Mouse (Mus musculus): ENCODE measurements at regions not wholly inside any gene's neighbourhood (a gene's known extent, or its start where the extent isn't known, plus 50 kb on each side); places are given as distances from the start of the nearest gene placed in this dataset.

DNA sequence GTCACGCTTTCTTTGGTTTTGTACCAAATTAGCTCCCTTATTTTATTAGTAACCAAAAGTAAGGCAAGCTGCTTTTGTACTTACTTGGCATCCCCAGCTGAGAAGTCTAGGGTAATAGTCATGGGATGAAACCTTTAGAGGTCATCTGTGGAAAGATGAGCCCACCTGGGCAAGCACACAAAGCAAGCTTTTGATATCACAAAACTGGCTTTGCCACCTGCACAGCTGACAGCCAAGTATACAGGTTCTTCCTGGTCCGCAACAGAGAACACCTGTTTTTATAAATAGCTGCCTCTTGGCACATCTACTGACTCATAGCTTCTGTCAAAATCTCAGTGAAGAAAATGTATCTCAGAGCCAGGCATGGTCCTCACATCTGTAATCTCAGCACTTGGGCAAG is 197.2 kb downstream of the Arl4a start:
- no peak for ATAC-seq (ENCODE audit: poor library complexity, severe bottlenecking)

DNA sequence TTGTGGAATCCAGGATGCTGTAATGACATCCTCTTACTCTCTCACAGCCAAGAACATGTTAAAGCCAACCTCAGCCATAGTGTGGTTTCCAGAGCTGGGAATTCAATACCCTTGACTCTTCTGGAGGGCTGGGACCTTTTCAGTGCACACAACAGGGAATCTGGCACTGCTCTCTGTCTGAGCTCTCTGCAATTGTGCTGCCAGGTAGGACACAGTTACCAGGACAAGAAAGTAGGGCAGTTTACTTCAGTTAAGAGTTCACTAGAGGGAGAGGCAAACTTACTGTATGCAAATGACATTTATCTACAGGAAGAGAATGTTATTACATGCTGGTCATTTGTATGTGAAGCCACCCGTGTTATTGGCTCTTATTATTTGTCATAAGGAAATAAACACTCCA is 197.6 kb downstream of the Arl4a start:
- no peak for ATAC-seq (ENCODE audit: poor library complexity, severe bottlenecking)

DNA sequence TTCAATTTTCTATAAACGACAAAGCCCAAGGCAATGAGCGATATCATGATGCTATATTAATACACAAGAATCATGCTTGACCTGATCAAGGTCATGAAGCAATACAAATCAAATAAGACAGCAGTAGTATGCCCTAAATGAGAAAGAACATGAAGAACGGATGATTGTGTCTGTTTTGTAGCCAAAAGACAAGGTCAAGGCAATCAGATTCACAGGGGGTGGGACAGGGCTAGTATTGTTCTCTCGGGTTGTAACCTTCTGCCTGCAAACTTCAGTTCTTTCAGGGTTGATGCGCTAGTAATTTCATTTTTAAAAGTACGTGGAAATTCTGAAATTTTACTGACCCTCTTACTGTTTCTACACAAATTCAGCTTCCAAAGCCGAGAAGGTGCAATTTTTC is 206.7 kb downstream of the Arl4a start:
- ATAC-seq (ENCODE audit: poor library complexity, severe bottlenecking), result no peak

DNA sequence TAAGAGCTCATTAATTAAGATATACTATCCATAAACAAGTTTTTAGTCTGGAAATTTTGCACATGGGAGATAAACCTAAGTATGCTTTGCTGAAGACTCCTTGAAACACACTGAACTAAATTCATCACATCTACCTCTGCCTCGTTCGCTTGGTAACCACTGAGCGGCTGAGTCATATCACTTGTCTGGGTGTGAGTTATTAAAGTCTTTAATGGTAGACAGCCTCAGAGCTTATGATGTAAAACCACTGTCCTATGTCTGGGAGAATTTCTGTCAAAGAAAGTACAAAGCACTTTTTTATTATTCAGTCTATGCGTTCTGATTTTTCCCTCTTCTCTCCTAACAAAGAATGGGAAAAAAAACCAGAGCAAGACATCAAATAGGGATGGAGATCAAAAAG is 207.3 kb downstream of the Arl4a start:
- no peak for ATAC-seq (ENCODE audit: poor library complexity, severe bottlenecking)

DNA sequence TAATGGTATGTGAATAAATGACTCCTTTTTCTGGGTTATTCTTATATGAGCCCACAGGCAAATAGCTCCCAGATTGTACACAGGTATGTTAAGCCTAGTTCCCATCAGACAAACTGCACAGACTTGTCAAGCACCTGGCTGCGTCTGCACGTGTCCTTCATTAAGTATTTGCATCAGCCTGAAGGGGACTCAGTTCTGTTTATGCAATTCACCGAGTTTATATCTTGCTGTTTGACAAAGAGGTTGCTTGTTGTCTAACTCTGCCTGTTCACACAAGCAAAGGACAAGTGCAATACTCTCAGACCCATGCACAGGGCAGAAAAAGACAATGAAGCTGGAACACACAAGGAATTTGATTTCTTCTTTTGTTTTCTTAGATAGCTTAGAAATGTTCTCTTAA is 215.2 kb downstream of the Arl4a start:
- no peak for ATAC-seq (ENCODE audit: poor library complexity, severe bottlenecking)

DNA sequence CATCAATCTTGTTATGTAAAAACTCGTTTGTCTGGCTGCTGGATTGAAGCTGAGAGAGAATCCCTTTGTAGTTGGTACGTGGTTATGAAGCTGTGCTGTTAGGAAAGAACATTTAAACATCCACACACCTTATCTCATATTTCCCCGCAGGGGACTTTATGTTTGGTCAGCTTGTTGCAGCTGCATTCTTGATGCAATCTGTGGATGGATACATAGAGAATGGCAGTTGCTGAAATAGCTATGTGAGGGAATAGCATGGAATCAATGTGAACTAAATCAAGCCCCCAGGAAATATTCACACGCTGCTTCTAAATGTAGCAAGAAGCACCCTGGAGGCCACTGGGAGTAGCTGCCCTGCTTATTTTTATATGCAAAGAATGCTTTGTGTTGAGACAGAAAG is 236.3 kb downstream of the Arl4a start:
- no peak for ATAC-seq (ENCODE audit: poor library complexity, severe bottlenecking)

DNA sequence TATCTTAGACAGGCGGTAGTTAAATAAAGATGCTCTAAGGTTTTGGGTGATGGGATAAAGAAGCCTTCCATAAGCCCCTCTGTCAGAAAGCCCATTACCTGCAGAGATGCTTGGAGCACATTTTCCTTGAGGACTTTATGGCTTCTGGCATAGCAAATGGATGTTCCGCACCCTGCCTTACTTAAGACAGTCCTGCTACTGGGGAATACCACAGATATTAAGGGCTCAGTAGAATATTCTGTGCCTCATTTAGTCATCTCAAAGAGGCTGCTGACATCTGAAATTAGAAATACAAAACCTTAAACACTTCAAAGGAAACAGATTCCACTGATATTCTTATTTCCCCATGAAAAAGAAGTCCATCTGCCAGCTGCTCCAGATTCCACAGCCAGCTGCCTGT is 240.0 kb downstream of the Arl4a start:
- ATAC-seq (ENCODE audit: poor library complexity, severe bottlenecking), result no peak

DNA sequence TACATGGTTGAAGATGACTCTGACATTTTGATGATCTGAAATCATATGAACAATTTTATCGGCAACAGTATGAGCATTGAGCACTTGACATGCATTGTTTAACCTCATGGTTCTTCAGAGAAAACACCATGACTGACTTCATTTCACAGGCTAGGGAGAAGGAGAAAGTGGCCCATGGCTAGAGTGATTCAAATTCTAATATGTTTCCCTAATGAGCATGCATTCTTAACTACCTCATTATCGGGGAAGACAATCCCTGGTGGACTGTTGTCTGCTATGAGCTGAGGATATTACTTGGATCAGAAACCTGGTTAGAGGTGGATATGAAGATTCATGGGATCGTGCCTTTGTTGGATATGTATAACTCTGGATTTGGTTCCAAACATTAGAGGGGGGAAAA is 240.9 kb downstream of the Arl4a start:
- ATAC-seq (ENCODE audit: poor library complexity, severe bottlenecking), result no peak

DNA sequence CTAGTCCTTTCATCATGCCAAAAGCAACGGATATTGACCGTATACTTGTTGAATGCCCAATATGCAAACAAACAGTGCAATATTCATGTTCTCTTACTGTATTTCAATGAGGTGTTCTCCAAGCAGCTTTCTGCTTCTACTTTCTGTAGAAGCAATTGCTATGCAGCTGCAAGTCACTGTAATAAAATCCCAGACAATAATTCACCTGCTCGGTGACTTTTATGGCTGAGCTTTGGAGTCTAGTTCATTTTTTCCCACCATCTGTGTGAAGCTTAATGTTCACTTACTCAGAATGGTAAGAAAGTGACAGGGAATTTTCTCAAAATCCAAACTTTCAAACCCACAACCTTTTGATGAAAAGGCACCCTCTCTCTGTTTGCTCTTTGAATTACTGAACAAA is 252.8 kb downstream of the Arl4a start:
- no peak for ATAC-seq (ENCODE audit: poor library complexity, severe bottlenecking)

DNA sequence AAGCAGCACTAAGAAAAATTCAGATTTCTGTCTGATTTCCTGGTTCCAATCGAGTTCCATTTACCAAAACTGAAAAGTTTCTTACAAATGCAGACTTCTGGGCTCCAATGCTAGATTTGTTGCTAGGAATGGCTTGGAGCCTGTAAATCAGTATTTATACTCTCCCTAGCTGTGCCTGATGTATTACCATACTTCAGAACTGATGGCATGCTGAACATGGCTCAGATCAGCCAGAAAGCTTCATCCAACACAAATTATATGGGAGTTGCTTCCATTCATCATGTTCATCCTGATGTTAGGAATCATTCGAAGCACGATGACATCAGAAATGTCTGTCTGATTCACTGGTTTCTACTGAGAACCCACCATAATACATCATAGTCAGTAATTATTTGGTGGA is 253.3 kb downstream of the Arl4a start:
- no peak for ATAC-seq (ENCODE audit: poor library complexity, severe bottlenecking)

DNA sequence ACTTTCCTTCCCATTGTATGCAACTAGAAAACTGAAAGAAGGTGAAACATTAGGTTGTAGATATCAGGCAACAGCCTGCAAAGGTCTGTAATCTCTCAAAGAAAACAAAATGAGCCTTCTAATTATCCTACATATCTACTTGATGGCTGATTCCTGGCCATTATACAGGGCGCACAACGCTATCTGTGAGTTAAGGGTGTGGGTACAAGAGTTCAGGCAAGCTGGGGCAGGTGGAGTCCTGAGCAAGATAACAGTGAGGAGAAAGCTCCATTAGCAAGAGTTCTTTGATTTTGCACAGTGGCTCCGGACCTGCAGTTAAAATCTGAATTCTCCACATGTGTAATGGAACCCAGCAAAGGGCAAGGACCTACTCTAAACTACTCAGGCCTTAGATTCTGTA is 261.7 kb downstream of the Arl4a start:
- ATAC-seq (ENCODE audit: poor library complexity, severe bottlenecking), result no peak

DNA sequence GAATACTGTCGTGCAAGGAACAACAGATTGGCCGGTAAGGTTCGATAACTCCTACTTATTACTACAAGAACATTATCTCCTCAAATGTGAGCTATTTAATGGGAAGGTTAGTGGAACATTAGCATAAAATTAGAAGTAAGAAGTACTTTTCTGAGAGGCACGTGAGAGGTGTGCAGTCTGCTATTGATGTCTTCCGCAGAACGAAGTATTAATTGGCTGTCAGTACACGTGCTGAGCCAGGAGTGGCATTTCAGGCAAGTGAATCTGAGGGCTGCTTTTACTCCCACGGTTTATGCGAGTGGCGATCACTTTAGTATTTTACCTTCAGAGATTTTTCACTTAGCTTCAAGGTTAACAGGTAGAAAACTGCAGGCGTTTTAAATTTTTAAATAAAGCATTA is 270.8 kb downstream of the Arl4a start:
- no peak for ATAC-seq (ENCODE audit: poor library complexity, severe bottlenecking)

DNA sequence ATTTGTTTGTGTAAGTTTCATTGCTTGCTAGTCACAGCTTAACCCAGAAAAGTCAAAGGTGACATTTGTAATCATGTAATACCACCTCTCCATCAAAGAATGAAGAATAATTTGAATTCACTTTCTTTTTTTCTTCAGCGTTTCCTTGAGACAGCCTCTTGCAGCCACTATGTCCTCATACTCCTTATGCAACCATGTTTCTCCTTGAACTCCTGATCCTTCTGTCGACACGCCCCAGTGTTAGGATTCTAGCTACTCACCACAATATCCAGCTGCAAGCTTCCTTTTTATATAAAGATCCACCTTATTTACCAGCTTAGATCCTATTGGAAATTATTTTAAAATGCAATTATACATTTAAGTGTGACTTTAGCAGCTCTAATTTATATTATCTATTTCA is 274.3 kb downstream of the Arl4a start:
- no peak for ATAC-seq (ENCODE audit: poor library complexity, severe bottlenecking)

DNA sequence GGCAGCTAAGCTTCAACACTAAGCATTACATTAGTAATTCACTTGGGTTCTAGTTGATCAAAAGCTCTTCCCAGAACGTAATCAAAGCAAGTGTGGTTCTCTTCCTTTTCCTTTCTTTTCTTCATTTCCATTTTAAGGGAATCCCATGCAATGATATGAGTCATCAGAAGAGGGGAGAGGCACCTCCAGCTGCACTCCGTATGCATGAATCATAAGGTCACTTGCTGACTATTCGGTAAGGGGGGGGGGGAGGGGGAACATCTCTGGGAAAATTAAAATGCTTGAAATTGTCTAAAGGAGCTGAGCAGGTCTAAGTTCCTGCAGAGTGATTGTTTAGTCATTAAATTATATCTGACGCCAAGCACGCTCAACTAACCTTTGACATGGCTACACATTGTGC is 275.9 kb downstream of the Arl4a start:
- ATAC-seq (ENCODE audit: poor library complexity, severe bottlenecking), result no peak

DNA sequence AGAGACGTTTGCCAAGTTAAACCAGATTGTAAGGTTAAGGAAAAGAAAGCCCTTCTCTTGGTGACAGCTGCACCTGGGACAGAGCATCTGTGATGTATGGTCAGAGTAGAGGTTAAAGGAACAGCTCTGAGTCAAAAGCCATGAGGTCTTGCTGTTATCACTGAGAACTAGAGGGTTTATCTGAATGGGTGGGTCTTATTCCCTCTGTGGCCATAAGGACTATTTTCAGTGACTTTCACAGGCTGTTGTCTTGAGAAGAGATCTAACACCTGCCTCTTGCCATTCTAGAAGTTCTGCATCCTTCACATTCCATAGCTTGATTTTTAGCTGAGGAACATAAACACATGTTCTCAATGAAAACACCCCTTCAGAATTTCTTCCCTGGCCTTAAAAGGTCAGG is 276.5 kb downstream of the Arl4a start:
- ATAC-seq (ENCODE audit: poor library complexity, severe bottlenecking), result no peak

DNA sequence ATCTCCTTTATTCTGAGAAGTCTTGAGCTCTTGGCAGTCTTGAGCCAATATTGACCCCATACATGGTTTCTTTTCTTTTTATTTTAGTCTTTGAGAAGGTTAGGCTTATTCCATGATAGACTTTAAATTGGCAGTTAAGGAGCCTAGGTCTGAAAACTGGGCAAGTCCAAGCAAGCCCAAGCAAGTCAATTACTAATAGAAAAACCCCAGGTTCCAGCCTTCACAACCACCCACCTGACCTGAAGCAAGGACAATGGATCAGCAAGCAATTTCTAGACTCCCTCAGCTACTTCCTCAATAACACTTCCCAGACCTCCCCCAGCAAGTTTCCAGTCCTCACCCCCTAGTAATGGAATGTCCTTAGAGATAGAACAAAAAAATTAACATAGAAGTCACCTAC is 279.9 kb downstream of the Arl4a start:
- ATAC-seq (ENCODE audit: poor library complexity, severe bottlenecking), result no peak

DNA sequence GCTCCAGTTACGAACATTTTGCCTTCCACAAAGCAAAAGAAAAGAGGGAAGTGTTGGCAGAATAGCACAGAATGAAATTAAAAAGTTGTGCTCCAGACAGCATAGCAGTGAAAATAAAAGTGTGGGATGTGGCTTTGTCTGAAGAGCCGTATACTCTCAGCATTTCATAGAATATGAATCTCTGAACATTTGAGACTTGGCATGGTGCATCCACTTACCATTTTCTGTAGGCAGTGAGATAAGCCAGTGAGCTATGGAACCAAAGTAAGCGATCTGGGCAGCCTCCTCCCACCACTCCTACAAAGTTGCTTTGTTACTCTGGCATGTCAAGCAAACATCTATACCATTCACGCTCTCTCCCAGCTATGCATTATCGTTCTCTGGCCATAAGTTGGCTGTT is 286.0 kb downstream of the Arl4a start:
- ATAC-seq (ENCODE audit: poor library complexity, severe bottlenecking), result no peak

DNA sequence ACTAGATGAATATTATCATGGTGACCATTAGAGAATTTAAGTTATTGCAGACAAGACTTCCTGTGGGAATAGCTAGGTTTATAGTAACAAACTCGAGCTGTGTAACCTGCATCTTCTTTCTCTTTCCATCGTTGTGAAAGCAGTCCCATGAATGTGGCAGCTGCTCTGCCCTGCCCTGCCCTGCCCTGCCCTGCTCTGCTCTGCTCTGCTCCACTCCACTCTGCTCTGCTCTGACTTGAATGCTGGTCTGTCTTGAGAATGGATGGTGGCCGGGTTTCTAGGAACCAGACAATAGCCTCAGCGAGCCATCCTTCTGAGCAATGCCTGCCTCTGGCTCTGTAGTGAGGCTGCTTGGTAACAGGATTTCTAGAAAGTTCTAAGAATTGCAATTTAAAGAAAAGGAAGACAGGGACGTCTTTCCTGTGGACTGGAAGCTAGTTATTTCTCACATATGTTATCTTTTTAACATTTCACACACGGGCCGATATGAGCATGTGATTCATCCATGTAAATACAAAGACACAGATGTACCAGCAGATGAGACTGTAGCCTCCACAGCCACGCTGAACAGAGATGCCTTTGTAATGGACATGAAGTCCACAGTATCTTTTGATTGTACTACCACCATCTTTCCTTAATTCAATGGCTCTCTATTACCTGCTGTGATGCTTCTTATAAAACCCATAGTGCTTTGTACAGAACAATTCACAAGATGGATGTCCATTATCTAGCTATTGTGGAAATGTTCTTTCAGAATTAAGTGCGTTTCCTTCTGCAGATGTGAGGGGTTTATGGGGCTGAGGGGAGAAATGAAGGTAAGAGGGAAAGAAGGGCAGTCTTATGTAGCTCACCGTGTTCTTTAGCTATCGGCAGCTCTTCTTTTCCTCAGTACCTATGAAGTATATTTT is 295.4 kb downstream of the Arl4a start:
- no peak for ATAC-seq (ENCODE audit: poor library complexity, severe bottlenecking)

DNA sequence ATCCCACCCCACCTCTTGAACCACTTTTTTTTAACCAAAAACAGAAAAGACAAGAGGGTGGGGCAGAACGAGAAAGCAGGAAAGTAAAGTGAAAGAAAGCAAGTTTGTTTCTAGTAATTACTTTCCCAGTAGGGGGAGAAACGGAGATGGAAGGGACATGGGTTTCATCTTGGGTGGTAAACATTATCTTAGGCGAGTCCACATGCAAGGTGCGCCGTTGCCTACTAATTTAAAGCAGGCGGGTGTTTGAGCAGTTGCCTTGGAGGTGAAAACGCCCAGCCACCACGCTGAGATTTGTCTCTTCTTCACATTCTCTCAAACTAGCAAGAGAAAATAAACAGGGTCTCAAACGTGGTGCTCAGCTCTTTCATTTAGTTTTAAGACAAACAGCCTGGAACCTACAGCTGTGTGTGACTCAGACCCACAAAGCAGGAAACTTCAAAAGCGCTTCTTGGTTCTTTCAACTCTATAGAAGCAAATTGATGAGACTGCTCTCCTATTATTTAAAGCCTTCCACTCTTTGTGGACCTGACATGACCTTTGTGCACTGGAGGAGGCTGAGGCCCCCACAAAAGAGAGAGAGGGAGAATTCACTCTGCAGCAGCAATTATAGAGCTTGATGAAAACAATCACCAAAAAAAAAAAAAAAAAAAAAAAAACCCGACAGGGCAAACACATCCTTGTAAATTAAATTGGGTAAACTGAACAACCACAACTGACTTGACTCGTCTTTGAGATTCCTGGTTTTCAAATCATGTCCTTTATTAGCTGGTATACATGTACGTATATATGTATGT is 296.6 kb downstream of the Arl4a start:
- no peak for ATAC-seq (ENCODE audit: poor library complexity, severe bottlenecking)

DNA sequence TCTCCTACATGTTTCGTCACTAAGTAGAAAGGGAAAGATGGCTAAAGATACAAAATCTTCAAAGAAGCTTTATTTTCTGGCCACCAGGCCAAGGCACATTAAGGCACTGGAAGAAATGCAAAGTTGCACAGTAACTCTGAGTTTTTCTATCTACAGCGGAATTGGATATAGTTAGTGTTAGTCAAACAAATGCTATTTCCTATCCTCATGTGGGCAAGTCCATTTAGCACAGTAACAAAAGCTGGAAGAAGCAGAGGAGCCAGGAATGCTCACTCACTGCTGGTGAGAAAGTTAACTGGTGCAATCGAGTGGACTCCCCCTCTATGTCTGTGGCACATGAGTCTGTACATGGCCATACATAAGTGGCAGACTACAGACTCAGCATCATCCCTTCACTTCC is 300.9 kb downstream of the Arl4a start:
- ATAC-seq (ENCODE audit: poor library complexity, severe bottlenecking), result no peak

DNA sequence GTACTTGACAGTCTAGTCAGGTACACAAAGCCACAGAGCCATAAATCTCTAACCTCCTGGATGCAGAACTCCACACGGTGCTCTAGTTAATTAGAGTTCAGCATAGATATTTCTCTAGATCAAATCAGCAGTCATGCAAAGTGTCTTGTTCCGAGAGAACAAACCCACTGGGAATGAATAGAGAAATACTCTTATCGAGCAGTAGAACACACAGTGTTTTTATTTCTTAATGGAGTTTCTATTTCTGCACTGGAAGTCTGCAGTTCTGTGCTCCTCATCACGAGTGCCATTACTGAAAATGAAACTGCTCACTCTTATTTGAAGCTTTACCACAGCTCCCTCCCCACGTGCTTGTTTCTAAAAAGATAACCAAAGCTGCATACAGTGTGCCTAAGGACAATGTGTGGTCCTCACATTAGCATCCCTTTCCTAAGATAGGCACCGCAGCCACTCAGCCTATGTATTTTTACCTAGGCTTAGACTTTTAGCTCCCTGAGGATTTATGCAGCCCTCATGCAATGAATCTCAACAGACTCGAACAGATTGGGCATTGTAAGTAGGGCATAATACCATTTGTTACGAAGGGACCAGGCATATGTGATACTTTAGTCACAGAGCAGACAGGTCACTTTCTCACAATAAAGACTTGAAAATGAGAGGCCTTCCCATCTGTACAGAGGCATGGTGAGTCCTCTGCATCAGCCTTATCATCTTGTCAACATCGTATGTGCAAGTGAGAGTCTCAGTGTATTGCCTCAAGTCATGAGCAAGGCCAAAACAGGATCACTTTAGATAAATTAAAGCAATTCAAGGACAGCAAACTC is 301.5 kb downstream of the Arl4a start:
- no peak for ATAC-seq (ENCODE audit: poor library complexity, severe bottlenecking)
